Mouse (Mus musculus) lung, adult 2 months (tissue): ENCODE data around the gene Efs.

Experiments used
- CTCF ChIP-seq: fragments of 200-500 bp; IDR thresholded peaks from 2 replicates; pipeline ENCODE4 v1.5.1; 2011; ENCODE audit warnings: mild to moderate bottlenecking, low read length, control low read depth; ENCODE audit not compliant: insufficient read depth
- POLR2A ChIP-seq: fragments of 200-500 bp; IDR thresholded peaks from 2 replicates; pipeline ENCODE4 v1.6.1; 2011; ENCODE audit warnings: low read depth, mild to moderate bottlenecking, control low read depth, low read length, borderline replicate concordance; ENCODE audit errors: extremely low read depth

DNA sequence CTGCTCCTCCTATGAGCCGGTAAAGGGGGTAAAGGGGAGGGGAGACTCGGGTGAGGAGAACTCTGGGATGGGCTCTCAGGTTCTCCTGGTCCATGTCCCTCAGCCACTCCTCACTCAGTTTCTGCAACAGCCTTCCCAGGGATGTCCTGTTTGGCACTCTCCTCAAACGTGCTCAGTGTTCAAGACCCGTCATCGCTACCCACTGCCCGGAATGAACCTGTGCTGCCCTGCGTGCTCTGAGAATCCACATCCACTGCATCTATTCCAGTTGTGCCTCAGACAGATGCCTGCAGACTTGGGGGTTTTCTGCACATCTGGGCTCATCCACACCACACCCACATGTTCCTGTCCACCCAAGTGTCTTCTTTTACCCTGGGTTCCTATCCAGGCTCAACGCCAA, 16.6 kb upstream of the Efs start:
- TF ChIP-seq CTCF (no peak), POLR2A (no peak)
